Mouse (Mus musculus): Measurements from ENCODE around the gene Lyzl4.

DNA sequence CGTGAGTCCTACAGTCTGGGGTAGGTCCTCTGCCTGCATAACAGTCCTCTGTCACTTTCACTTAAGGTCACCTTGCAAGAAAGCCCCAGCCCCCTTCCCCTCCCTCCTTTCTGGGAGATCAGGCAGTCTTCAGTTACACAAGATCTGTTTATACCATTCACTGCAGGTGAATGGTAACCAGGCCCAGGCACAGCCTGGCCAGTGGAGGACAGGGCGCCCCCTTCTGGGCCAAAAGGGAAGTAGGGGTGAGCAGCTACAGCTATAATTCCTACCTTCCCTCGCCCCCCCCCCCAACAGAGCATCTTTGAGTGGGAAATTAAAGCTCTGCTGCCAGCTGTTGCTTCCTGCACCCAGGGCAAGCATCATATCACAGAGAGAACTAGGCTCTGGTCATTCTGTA is 25.4 kb downstream of the Lyzl4 start:
- TF ChIP-seq CTCF (IDR thresholded peaks at IDR 0.05; ENCODE audit: low read depth) (peak; percentile 54), EP300 (IDR thresholded peaks at IDR 0.05; ENCODE audit: low read depth) (no peak)

Data from liver, postnatal 0 days (tissue).